8 mouse cellular contexts compared by ENCODE assay signal in the genomic region with DNA sequence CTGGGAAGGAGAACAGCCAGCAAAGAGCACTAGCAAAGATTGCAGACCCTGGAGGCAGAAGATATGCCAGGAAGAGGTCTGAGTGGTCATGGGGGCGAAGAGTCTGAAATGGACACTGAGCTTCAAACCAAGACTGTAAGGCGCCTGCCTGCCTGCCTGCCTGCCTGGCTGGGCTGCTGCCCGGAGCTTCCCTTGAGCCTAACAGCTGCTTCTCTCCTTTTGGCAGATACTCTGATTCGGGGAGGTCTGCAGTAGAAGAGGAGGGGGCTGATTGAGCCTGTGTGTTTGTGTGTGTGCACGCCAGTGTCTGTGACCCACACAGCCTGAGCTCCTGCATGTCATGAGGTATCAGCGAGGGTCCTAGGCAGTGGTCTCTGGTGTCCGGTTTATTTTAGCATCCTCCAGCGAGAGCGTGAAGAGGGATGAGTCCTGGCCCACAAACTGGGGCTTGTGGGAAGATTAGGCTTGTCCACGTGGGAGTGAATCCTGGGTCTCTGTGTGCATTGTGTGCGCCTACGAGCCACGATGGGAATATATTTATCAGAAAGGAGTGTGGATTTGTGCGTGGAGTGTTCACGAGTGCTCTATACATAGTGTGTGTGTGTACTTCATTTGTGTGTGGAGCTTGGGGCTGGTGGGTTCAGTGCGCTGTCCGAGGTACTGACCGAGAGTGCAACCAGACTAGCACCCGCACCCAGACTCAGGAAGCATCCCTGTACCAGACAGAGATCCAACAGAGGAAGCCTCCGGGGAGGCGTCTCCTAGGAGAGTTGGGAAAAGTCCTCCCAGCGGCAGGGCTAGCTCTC. TPM values are rescaled to one million over a fixed set of nuclear protein-coding genes. Genes with fewer than 3 reads are reported as not detected.
DNase-seq lines count a peak whose midpoint lies in the region; ATAC-seq and TF ChIP-seq lines count a peak whose summit lies in the region.

No protein-coding gene starts in this region.

- H3K27me3 ChIP-seq in hindbrain, embryonic 10.5 days (ENCODE audit: insufficient read depth, poor library complexity, severe bottlenecking) = peaks cover 47% of the 10 kb centered on the region
- peaks cover 27% of the 10 kb centered on the region for H3K27me3 ChIP-seq in limb, embryonic 14.5 days (ENCODE audit: control insufficient read depth, insufficient read depth, low read length)

- peak overlapping the region; percentile 88 for H3K27ac ChIP-seq in hindbrain, embryonic 10.5 days
- H3K27ac ChIP-seq in limb, embryonic 14.5 days (replicated peaks; ENCODE audit: low read depth, low read length) = no peak overlapping the region

- TF ChIP-seq POLR2A in limb, embryonic 14.5 days (IDR thresholded peaks at IDR 0.05; ENCODE audit: borderline replicate concordance, extremely low read depth, insufficient read depth, insufficient read length) = no peak

- WGBS in hindbrain, embryonic 10.5 days = 21% methylated on average over 22 of the region's 22 CpGs
- WGBS in limb, embryonic 14.5 days = 16% methylated on average over 21 of the region's 22 CpGs

- ATAC-seq in limb, embryonic 14.5 days (ENCODE audit: low FRiP score, low read depth) = no peak

- H3K9me3 ChIP-seq in hindbrain, embryonic 10.5 days = no peaks in the 10 kb centered on the region
- H3K9me3 ChIP-seq in limb, embryonic 14.5 days (ENCODE audit: control insufficient read depth, low read length) = no peaks in the 10 kb centered on the region

- no peaks in the 10 kb centered on the region for H3K36me3 ChIP-seq in hindbrain, embryonic 10.5 days
- no peaks in the 10 kb centered on the region for H3K36me3 ChIP-seq in limb, embryonic 14.5 days (ENCODE audit: control insufficient read depth, insufficient read depth, low read length)

- no peak overlapping the region for H3K4me2 ChIP-seq in limb, embryonic 14.5 days (replicated peaks; ENCODE audit: low read depth, low read length, severe bottlenecking)

- peaks cover 52% of the 10 kb centered on the region for H3K4me1 ChIP-seq in hindbrain, embryonic 10.5 days (replicated peaks)
- H3K4me1 ChIP-seq in limb, embryonic 14.5 days (ENCODE audit: control insufficient read depth, insufficient read depth, low read length) = peaks cover 3% of the 10 kb centered on the region; the same call in 1 of the 2 replicates

- no peak overlapping the region for H3K9ac ChIP-seq in limb, embryonic 14.5 days (ENCODE audit: low read depth, low read length, severe bottlenecking)

- H3K4me3 ChIP-seq in hindbrain, embryonic 10.5 days = peak overlapping the region; percentile 68
- H3K4me3 ChIP-seq in limb, embryonic 14.5 days (replicated peaks; ENCODE audit: low read length) = no peak overlapping the region

- peak; percentile 27 to 28 for DNase-seq in gastrocnemius, postnatal 4 days (ENCODE audit: low spot score in 2 of 2)
- DNase-seq in gastrocnemius, postnatal 25 days = no peak
- DNase-seq in 416B (ENCODE audit: low read depth) = peak; percentile 14
- peak; percentile 19 for DNase-seq in c-Kit-positive CD71-positive TER-119-negative erythroid progenitor cells, embryonic 14.5 days (ENCODE audit: low read depth)
- peak; percentile 68 for DNase-seq in hindbrain, embryonic 10.5 days (ENCODE audit: low spot score)
- peak; percentile 78 for DNase-seq in limb, embryonic 14.5 days (ENCODE audit: low spot score)
- DNase-seq in retina, postnatal 1 day = peak; percentile 83
- DNase-seq in layer of hippocampus, adult 11-12 months (ENCODE audit: low spot score) = no peak

RNA-seq across cellular contexts. Expression of a gene that starts 1.3 kb away (rescaled TPM):
- under 1 TPM; 0.26 to 0.27 TPM for total RNA-seq in gastrocnemius, postnatal 4 days (2021)
- under 1 TPM in 1 of 2 experiments, not detected in 1; 0.32 TPM for total RNA-seq in gastrocnemius, postnatal 25 days (2021)
- polyA plus RNA-seq in hindbrain, embryonic 10.5 days (2016; fragmentation: Nextera tagmentation; extraction: Ambion mirVana) = 3.7 and 10.7 TPM in 2 replicates
- 0.47 and 1.4 TPM in 2 replicates for polyA plus RNA-seq in limb, embryonic 14.5 days (2012; rRNA removed)
- polyA plus RNA-seq in limb, embryonic 14.5 days (2014; fragmentation: Nextera tagmentation; extraction: Ambion mirVana) = 0.34 and 0.35 TPM in 2 replicates

Comparison
In these comparisons a context has a peak if more than half of its experiments do, and no peak if none do; other contexts are left out.
1. DNase-seq: peak in gastrocnemius, postnatal 4 days (2 of 2), 416B (single experiment), c-Kit-positive CD71-positive TER-119-negative erythroid progenitor cells, embryonic 14.5 days (single experiment), hindbrain, embryonic 10.5 days (single experiment), limb, embryonic 14.5 days (single experiment) and retina, postnatal 1 day (single experiment); none in gastrocnemius, postnatal 25 days (single experiment) and layer of hippocampus, adult 11-12 months (single experiment).